16 mouse cellular contexts compared by ENCODE assay signal in the genomic region with DNA sequence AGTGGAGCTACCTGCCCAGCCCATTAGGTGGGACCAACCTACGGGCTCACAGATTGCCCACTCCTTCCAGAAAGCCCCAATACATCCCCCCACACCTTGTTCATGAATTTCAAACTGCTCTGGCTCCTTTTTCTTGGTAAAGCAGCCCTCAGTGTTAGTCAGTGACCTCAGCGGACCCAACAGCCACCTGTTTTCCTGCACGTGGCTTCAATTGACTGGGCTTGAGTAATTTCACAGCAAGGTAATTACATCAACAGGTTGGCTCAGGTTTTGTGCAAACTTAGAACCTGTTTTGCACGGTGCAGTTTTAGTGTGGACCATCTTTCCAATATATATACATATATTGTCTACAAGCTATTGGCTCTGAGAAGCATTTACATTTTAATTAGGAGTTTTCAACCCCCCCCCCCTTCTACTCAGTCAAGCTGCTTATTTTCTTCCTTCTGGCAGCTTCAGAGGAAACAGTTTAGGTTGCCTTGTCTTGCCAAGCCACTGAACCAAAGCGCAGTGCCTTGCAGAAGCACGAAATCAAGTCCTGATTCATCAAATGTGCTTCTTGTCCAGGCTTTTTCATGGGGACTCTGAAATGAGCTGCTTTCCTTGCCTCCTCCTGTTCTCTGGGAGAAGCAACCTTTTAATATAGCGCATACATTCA. TPM values are rescaled to one million over a fixed set of nuclear protein-coding genes. Genes with fewer than 3 reads are reported as not detected.
DNase-seq lines count a peak whose midpoint lies in the region; ATAC-seq and TF ChIP-seq lines count a peak whose summit lies in the region.
"Had no signal": no experiment of that assay in that cellular context is flagged by ENCODE, and none has a peak within 500 bp of the region (broad histone marks: within the 10 kb centered on the region; RNA-seq: fewer than 3 reads in every experiment).

No protein-coding gene starts in this region.

- no peak overlapping the region for H3K27ac ChIP-seq in limb, embryonic 11.5 days (replicated peaks; ENCODE audit: low read depth, low read length)
- H3K27ac ChIP-seq in limb, embryonic 10.5 days, result no peak overlapping the region
- H3K27ac ChIP-seq in forebrain, postnatal 0 days (ENCODE audit: low read depth, low read length), result no peak overlapping the region
- H3K27ac ChIP-seq: embryonic facial prominence, embryonic 13.5 days; limb, embryonic 15.5 days; stomach, embryonic 15.5 days had no signal

- no peaks in the 10 kb centered on the region for H3K36me3 ChIP-seq in limb, embryonic 11.5 days (ENCODE audit: control insufficient read depth, insufficient read depth, low read length)
- H3K36me3 ChIP-seq in limb, embryonic 10.5 days, result no peaks in the 10 kb centered on the region
- H3K36me3 ChIP-seq in forebrain, postnatal 0 days (ENCODE audit: insufficient read depth), result no peaks in the 10 kb centered on the region
- H3K36me3 ChIP-seq: embryonic facial prominence, embryonic 13.5 days; heart, embryonic 15.5 days; limb, embryonic 15.5 days; stomach, embryonic 15.5 days had no signal

- no peak overlapping the region for H3K9ac ChIP-seq in limb, embryonic 11.5 days (ENCODE audit: low read length)
- no peak overlapping the region for H3K9ac ChIP-seq in forebrain, postnatal 0 days
- H3K9ac ChIP-seq: embryonic facial prominence, embryonic 13.5 days; heart, embryonic 15.5 days; limb, embryonic 15.5 days; stomach, embryonic 15.5 days had no signal

- H3K4me3 ChIP-seq in limb, embryonic 11.5 days (ENCODE audit: low read depth, low read length), result no peak overlapping the region
- no peak overlapping the region for H3K4me3 ChIP-seq in limb, embryonic 10.5 days
- no peak overlapping the region for H3K4me3 ChIP-seq in forebrain, postnatal 0 days (ENCODE audit: low read depth, low read length)
- H3K4me3 ChIP-seq: embryonic facial prominence, embryonic 13.5 days; heart, embryonic 15.5 days; limb, embryonic 15.5 days; stomach, embryonic 15.5 days had no signal

- no peak for ATAC-seq in limb, embryonic 11.5 days (ENCODE audit: insufficient number of reproducible peaks, low FRiP score, low TSS enrichment, low read depth)
- peak; percentile 70 for ATAC-seq in forebrain, postnatal 0 days

- H3K4me2 ChIP-seq in limb, embryonic 11.5 days (ENCODE audit: low read depth, severe bottlenecking), result no peak overlapping the region
- no peak overlapping the region for H3K4me2 ChIP-seq in forebrain, postnatal 0 days (ENCODE audit: low read depth)
- H3K4me2 ChIP-seq: embryonic facial prominence, embryonic 13.5 days; heart, embryonic 15.5 days; limb, embryonic 15.5 days; midbrain, embryonic 11.5 days; stomach, embryonic 15.5 days had no signal

- H3K9me3 ChIP-seq in limb, embryonic 11.5 days (ENCODE audit: control insufficient read depth, low read length), result no peaks in the 10 kb centered on the region
- H3K9me3 ChIP-seq in limb, embryonic 10.5 days (replicated peaks), result no peaks in the 10 kb centered on the region
- H3K9me3 ChIP-seq in forebrain, postnatal 0 days (ENCODE audit: low read length), result no peaks in the 10 kb centered on the region
- H3K9me3 ChIP-seq: embryonic facial prominence, embryonic 13.5 days; heart, embryonic 15.5 days; limb, embryonic 15.5 days; stomach, embryonic 15.5 days had no signal

- no peaks in the 10 kb centered on the region for H3K27me3 ChIP-seq in limb, embryonic 11.5 days (ENCODE audit: control insufficient read depth, insufficient read depth, low read length)
- no peaks in the 10 kb centered on the region for H3K27me3 ChIP-seq in limb, embryonic 10.5 days (ENCODE audit: low read depth, poor library complexity, severe bottlenecking)
- H3K27me3 ChIP-seq in forebrain, postnatal 0 days (ENCODE audit: insufficient read depth, low read length), result no peaks in the 10 kb centered on the region
- H3K27me3 ChIP-seq: embryonic facial prominence, embryonic 13.5 days; heart, embryonic 15.5 days; limb, embryonic 15.5 days; stomach, embryonic 15.5 days had no signal

- no peak for TF ChIP-seq CTCF in forebrain, postnatal 0 days (IDR thresholded peaks at IDR 0.05; ENCODE audit: low read depth)

- peak; percentile 36 for DNase-seq in limb, embryonic 11.5 days (ENCODE audit: low spot score)
- DNase-seq in limb, embryonic 10.5 days (ENCODE audit: low spot score), result no peak
- DNase-seq in forebrain, postnatal 0 days, result peak; percentile 52
- DNase-seq in kidney, adult 8-10 months, result peak; percentile 80 to 85
- DNase-seq in kidney, postnatal 4 days, result peak; percentile 27 to 62
- DNase-seq in ovary, postnatal 36 days (ENCODE audit: low spot score), result no peak
- DNase-seq in heart, adult 8-10 months (ENCODE audit: low spot score), result no peak
- DNase-seq: cerebellum, postnatal 36 days; lung, postnatal 10 days; right cerebral cortex, postnatal 25 days; thymus, postnatal 14 days had no signal

- 71% methylated on average over 7 of the region's 7 CpGs for WGBS in limb, embryonic 11.5 days
- 84% methylated on average over 7 of the region's 7 CpGs for WGBS in limb, embryonic 10.5 days
- 57% methylated on average over 7 of the region's 7 CpGs for WGBS in forebrain, postnatal 0 days

- no peaks in the 10 kb centered on the region for H3K4me1 ChIP-seq in limb, embryonic 11.5 days (ENCODE audit: control insufficient read depth, insufficient read depth, low read length)
- H3K4me1 ChIP-seq in limb, embryonic 10.5 days, result 0 out of 2 replicates have a peak, but pooled peaks cover 3% of the 10 kb centered on the region
- H3K4me1 ChIP-seq in forebrain, postnatal 0 days (ENCODE audit: insufficient read depth), result no peaks in the 10 kb centered on the region
- H3K4me1 ChIP-seq: limb, embryonic 15.5 days had no signal

RNA-seq across cellular contexts. Expression of gene Nabp1, which starts 35.0 kb away (rescaled TPM):
- 5.2 and 6.0 TPM in 2 replicates for polyA plus RNA-seq in limb, embryonic 11.5 days (2014; fragmentation: Nextera tagmentation; extraction: Ambion mirVana)
- polyA plus RNA-seq in limb, embryonic 10.5 days (2016; fragmentation: Nextera tagmentation; extraction: Ambion mirVana), result 4.6 and 6.1 TPM in 2 replicates
- total RNA-seq in forebrain, postnatal 0 days (2014; rRNA removed), result 7.5 and 8.2 TPM in 2 replicates
- polyA plus RNA-seq in forebrain, postnatal 0 days (2015; fragmentation: Nextera tagmentation; extraction: Ambion mirVana), result 3.4 and 6.3 TPM in 2 replicates
- total RNA-seq in heart, adult 8-10 months (2022), result 10 to 100 TPM; 32.4 to 66.3 (median 47.5) TPM

Comparison
In these comparisons a context has a peak if more than half of its experiments do, and no peak if none do; other contexts are left out.
1. DNase-seq: peak in limb, embryonic 11.5 days (single experiment), forebrain, postnatal 0 days (single experiment), kidney, adult 8-10 months (2 of 2) and kidney, postnatal 4 days (2 of 2); none in limb, embryonic 10.5 days (single experiment), ovary, postnatal 36 days (single experiment) and heart, adult 8-10 months (single experiment).